Mouse (Mus musculus) T-helper 1 cell (primary cell): ENCODE results near the gene Dctpp1.

Source experiments
- in situ Hi-C: fragments of 300-600 bp; cut with MboI, MseI; formaldehyde crosslinking; loops from one replicate; pipeline ENCODE4 v1.15.1; 2025; ENCODE audit warnings: high pct_unique_total_duplicates

Dctpp1 gene

DNA sequence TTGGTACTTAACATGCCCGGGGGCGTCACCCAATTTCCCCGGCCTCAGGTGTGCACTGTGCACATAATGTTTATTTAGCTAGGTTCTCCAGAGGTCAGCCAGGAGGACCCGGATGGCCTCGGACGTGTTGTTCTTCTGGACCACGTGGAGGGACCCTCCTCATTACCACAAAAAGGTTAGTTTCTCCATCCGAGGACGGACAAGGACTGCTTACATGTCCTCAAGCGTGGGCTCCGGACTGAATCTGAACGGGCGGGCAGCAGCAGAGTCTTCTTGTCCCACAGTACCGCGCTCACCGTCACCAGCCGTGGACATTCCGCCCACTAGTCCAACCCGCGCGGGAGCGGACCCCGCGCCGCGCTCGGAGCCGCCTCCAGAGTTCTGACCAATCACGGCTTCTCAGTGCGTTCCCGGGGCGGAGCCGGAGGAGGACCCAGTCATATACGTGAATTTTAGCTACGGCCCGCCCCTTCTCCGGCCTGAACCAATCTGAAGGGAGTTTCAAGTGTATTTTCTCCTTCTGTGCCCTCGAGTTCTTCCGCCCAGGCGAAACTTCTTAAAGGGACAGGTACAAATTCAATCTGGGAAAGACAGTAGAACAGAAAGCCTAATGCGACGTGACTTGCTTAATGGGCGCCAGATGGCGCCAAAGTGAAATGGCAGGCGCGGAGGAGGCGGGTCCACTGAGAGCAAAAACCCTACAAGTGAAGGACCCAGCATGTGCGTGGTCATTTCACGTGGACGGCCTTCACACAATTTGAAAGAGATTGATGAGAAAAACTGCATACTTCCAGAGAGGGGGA is at the start of gene Dctpp1:
Gene Dctpp1, minus strand, starts transcription at position 401 of the 803 bp plus-strand sequence.
- in situ Hi-C loops, result no loop called here

DNA sequence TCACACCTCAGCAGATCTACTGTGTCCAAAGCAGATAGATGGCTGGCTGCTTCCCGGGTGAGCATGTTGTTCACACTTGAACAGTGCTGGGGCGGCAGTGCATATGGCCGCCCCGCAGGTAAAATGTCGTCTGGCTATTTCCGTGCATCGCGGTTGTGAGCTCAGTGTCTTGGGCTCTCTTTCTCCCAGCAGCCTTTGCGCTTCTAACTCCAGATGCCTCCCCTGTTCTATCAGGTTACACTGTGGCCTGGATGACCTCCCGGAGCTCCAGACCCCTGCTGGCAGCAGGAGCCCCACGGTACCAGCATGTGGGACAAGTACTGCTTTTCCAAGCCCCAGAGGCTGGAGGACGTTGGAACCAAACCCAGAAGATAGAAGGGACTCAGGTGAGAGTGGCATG is 49.4 kb upstream of the Dctpp1 start:
- in situ Hi-C loops, result no loop called here

DNA sequence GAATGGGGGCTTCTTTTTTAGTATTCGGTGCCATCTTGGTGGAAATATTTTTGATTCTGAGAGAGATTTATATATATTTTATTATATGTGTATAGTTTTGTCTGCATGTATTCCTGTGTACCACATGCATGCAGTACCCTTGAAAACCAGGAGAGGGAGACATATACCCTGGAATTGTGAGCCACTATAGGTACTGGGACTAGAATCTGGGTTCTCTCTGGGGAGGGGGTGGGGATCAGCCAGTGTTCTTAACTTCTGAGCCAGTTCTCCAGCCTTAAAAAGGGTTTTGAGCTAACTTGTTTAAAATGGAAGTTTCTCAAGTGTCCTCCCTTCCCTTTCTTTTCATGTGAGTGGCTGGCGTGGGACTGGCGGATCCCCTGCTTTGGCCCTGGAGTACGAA is 48.4 kb upstream of the Dctpp1 start:
- in situ Hi-C loops, result no loop called here

DNA sequence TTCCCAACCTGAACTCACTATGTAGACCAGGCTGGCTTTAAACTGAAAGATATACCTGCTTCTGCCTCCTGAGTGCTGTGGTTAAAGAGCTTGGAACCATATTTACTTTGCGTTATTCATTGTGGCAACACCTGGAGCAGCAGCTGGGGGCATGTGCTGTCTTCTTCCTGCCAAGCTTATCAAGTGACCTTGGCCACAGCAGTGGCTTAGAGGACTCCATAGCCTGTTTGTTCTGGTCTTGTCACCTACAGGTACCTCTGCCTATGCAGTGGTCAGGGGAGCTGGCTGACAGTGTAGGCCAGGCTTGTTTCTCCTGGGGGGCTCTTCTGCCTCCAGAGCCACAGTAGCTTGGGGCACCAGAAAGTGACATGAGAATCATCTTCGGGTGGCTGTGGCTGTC is 47.9 kb upstream of the Dctpp1 start:
- in situ Hi-C loops, result no loop called here

- in situ Hi-C loops, result no loop called here
These were observed 37.2 kb upstream of the Dctpp1 start for GRCm38 (mm10) chr7:127297586-127298193.

GRCm38 (mm10) chr7:127296786-127297555 is 36.5 kb upstream of the Dctpp1 start:
- in situ Hi-C loops, result no loop called here

GRCm38 (mm10) chr7:127296098-127296497 is 35.6 kb upstream of the Dctpp1 start, which contains the start of gene Itgal:
Gene Itgal, plus strand, starts transcription at chr7:127296260.
- in situ Hi-C loops, result no loop called here

DNA sequence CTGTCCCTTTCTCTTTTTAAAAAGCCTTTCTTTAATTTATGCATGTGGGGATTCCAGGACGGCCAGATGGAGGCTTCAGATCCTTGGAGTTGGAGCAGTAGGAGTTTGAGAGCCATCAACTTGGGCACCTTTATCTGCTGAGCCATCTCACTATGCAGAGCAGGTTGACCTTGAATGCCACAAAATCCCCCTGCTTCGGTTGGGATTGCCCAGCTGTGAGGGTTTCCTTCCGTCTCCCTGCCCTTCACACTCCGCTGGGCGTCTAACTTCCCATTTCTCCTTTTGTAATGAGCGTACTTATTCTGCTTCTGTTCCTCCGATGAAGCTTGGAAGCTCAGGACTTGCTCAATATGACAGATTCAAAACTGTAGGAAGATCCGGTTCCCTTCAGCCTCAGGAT is 29.6 kb upstream of the Dctpp1 start:
- in situ Hi-C loops, result loop anchor here (5.0 kb wide), 1 partner anchor 73 kb away; no protein-coding TSS in a partner anchor

DNA sequence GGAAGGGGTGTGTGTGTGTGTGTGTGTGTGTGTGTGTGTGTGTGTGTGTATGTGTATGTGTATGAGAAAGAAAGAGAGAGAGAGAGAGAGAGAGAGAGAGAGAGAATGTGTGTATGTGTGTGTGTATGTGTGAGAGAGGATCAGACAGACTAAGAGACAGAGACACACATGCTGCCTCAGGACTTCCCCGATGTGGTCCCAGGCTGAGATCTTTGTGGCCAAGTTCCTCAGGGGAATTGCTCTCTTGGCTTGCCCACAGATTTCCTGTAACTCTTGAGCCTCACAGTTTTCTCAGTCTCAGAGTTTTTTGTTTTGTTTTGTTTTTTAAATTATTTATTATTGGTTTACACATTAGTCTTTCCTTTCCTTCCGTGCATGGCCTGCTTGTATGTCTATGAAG is 28.8 kb upstream of the Dctpp1 start:
- in situ Hi-C loops, result no loop called here

GRCm38 (mm10) chr7:127287940-127288339 is 27.4 kb upstream of the Dctpp1 start:
- in situ Hi-C loops, result no loop called here

DNA sequence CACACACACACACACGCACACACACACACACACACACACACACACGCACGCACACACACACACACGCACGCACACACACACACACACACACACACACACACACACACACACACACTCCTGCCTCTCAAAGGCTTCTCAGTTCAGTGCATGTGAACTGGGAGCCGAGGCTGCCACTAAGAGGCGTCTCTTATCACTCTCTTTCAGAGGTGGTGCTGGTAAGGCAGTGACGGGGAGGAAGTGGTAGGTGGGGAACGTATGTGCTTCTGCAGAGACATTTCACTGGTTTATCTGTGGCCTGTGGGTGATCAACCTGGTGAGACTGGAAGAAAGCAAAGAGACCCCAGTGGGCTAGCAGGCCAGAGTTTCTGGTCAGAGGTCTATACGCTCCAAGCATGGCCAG is 24.6 kb upstream of the Dctpp1 start:
- in situ Hi-C loops, result no loop called here

DNA sequence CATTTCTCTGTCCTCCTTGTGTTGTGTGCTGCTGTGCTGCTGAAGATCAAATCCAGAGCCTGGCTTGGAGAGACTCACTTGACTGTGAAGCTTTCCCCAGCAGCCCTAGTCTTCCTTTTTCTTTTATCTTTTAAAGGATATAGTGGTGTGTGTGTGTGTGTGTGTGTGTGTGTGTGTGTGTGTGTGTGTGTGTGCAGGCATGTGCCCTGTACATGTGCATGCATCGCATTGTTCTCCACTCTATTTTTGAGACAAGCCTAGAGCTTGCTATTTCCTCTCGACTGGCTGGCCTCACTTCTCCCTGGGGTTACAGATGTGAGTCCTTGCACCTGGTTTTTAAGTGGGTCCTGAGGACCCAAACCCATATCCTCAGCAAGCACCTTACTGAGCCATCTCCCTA is 21.7 kb upstream of the Dctpp1 start:
- in situ Hi-C loops, result no loop called here

DNA sequence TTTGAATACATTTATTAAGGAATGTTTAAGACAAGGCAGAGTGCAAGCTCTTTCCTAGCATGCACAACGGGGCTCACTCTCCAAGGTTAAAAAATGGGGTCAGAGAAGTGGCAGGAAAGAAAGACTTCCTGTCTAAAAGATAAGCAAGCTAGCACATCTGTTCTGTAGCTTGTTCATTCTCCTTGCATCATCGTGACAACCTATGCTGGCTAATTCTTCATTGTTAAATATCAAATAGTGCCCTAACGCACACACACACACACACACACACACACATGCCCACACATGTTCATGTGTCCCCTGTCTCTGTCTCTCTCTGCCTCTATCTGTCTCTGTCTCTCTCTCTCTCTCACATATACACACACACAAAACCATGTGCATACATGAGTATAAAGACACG is 20.6 kb upstream of the Dctpp1 start:
- in situ Hi-C loops, result no loop called here

GRCm38 (mm10) chr7:127280092-127280491 is 19.6 kb upstream of the Dctpp1 start:
- in situ Hi-C loops, result no loop called here

DNA sequence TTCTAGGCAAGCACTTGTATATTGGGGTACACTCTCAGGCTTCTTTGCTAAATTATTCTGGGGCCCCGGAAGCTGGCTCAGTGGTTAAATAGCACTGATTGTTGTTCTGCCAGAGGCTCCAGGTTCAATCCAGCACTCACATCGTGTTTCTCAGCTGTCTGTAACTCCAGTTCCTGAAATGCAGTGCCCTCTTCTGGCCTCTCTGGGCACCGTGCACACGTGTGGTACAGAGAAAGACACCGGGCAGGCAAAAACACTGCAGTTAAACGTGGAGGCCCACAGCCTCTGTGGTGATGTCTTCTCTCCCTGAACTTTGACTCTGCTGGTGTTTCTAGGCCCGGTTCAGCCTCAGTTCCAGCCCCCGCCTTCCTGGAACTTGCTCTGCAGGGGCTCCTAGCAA is 17.8 kb upstream of the Dctpp1 start:
- in situ Hi-C loops, result no loop called here

GRCm38 (mm10) chr7:127276519-127276961 is 16.0 kb upstream of the Dctpp1 start:
- in situ Hi-C loops, result no loop called here

GRCm38 (mm10) chr7:127273925-127274789 is 13.6 kb upstream of the Dctpp1 start, which contains the start of gene Sephs2:
Gene Sephs2, minus strand, starts transcription at chr7:127274055.
- in situ Hi-C loops, result no loop called here

DNA sequence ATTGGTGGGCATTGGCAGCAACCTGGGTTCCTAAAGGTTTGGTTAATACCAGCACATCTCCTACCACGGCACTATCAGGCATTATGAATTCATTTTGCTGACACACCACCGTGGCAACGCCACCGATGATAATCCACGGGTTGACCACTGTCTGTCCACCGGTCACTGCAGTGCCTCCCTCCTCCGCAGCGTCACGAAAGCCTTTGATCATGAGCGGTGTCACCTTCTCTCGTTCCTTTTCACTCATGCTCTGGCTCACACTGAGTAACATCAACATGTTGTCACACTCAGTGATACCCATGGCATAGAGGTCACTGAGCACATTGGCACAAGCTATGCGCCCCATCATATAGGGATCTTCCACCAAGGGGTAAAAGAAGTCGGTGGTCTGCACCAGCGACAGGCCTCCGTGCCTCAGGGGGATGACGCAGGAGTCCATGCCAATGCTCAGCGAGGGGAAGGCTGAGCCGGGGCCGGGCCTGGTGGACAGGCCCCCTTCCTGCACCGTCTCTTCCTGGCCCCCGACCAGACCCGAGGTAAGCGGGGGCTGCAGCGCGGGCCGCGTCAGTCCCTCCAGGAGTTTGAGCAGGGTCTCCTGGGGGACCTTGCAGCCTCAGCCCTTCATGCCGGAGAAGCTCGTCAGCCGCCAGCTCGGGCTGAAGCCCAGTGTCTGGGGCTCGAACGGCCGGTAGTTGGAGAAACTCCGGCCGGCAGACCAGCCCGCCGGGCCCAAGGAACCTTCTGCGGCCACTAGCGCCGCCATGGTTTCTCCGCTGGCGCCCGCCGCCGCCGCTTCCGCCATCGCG is 12.8 kb upstream of the Dctpp1 start:
- in situ Hi-C loops, result no loop called here

DNA sequence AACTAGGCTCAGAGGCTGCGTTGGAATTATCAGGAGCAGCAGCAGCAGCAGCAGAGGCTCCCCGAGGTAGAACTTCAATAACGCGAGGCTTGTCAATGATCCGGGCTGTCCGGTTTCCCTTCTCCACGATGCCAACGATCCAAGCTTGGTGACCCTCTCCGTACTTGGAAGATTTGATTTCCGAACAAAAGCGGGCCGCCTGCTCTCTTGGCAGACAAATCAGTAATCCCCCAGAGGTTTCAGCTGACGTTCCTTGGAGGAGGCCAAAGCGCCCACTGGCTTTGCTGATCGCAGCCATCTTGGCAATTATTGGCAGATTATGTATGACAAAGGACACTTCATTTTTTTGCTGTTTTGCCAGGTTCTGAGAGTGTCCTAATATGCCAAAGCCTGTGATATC is 12.1 kb upstream of the Dctpp1 start:
- in situ Hi-C loops, result no loop called here

DNA sequence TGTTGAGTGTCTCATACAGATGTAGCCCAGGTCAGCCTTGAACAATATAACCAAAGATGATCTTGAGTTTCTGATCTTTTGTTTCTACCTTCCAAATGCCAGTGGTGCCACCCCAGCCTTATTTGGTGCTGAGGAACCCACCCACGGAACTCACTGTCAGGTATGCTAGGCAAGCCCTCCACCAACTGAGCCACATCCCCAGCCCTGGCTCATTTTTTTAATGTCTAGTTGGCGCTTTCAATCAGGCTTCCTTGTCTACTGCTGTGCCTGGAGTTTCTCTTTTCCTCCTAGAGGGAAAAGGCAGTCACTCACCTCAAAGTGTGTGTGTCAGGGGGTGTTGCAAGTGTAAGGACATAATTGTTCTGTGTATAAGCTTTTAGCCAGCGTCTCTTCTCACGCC is 10.6 kb upstream of the Dctpp1 start:
- in situ Hi-C loops, result no loop called here

GRCm38 (mm10) chr7:127270666-127271065 is 10.2 kb upstream of the Dctpp1 start:
- in situ Hi-C loops, result no loop called here
